Mouse (Mus musculus): ENCODE measurements around the gene Ubr3. TPM values are rescaled to one million over a fixed set of nuclear protein-coding genes. Genes with fewer than 3 reads are reported as not detected.
A peak's percentile ranks its signal among the peaks of the same experiment; 100 is the strongest.

Ubr3 gene
- total and polyA plus RNA-seq, 2 experiments, result 12.8 to 65.2 TPM

GRCm38 (mm10) chr2:69860972-69861452 lies 36.0 kb upstream of the Ubr3 start:
- DNase-seq (ENCODE audit: extremely low read depth, low read depth, low spot score), result peak; percentile 67
- TF ChIP-seq CTCF (IDR thresholded peaks at IDR 0.05; ENCODE audit: low read depth, low read length) (no peak), POLR2A (IDR thresholded peaks at IDR 0.05; ENCODE audit: extremely low read depth, insufficient read depth, low read length) (no peak)
- WGBS, result 5% methylated on average over 13 of the region's 13 CpGs

GRCm38 (mm10) chr2:69861485-69862091 lies 35.5 kb upstream of the Ubr3 start, which contains the start of gene Ssb:
TSS of gene Ssb (plus strand) at chr2:69861562.
- no peaks in the 10 kb centered on the region for H3K27me3 ChIP-seq (ENCODE audit: control insufficient read depth, insufficient read depth, low read length)
- peak; percentile 80 for DNase-seq (ENCODE audit: extremely low read depth, low read depth, low spot score)
- H3K79me2 ChIP-seq (ENCODE audit: control insufficient read depth, insufficient read depth, low read length), result peaks cover 10% of the 10 kb centered on the region; the same call in 1 of the 2 replicates
- H3K36me3 ChIP-seq (ENCODE audit: control insufficient read depth, insufficient read depth, low read length), result peaks cover 9% of the 10 kb centered on the region
- WGBS, result under 1% methylated on average over 66 of the region's 66 CpGs
- H3K27ac ChIP-seq (replicated peaks; ENCODE audit: insufficient read depth, low read depth, low read length), result peak within 1 kb of the TSS; percentile 80
- peak within 1 kb of the TSS; percentile 94 for H3K9ac ChIP-seq (ENCODE audit: low read depth, low read length)
- peak within 1 kb of the TSS; percentile 98 for H3K4me3 ChIP-seq (ENCODE audit: insufficient read depth, low read depth, low read length)
- peaks cover 10% of the 10 kb centered on the region; the same call in 1 of the 2 replicates for H3K4me1 ChIP-seq (ENCODE audit: control insufficient read depth, insufficient read depth, low read length)
- TF ChIP-seq POLR2A (IDR thresholded peaks at IDR 0.05; ENCODE audit: extremely low read depth, insufficient read depth, low read length), result peak; percentile 55; the same call in 1 of the 2 replicates
- no peak for TF ChIP-seq CTCF (IDR thresholded peaks at IDR 0.05; ENCODE audit: low read depth, low read length)

More at GRCm38 (mm10) chr2:69860972-69861452, 36.0 kb upstream of the Ubr3 start:
- peak overlapping the region; percentile 51 for H3K27ac ChIP-seq (replicated peaks; ENCODE audit: insufficient read depth, low read depth, low read length)
- H3K4me1 ChIP-seq (ENCODE audit: control insufficient read depth, insufficient read depth, low read length), result peaks cover 10% of the 10 kb centered on the region; the same call in 1 of the 2 replicates
- no peaks in the 10 kb centered on the region for H3K27me3 ChIP-seq (ENCODE audit: control insufficient read depth, insufficient read depth, low read length)
- peaks cover 10% of the 10 kb centered on the region; the same call in 1 of the 2 replicates for H3K79me2 ChIP-seq (ENCODE audit: control insufficient read depth, insufficient read depth, low read length)
- peak overlapping the region; percentile 98 for H3K4me3 ChIP-seq (ENCODE audit: insufficient read depth, low read depth, low read length)
- peak overlapping the region; percentile 19 for H3K9ac ChIP-seq (ENCODE audit: low read depth, low read length)
- H3K36me3 ChIP-seq (ENCODE audit: control insufficient read depth, insufficient read depth, low read length), result peaks cover 5% of the 10 kb centered on the region; the same call in 1 of the 2 replicates

- no peaks in the 10 kb centered on the region for H3K27me3 ChIP-seq (ENCODE audit: control insufficient read depth, insufficient read depth, low read length)
- peaks cover 12% of the 10 kb centered on the region for H3K36me3 ChIP-seq (ENCODE audit: control insufficient read depth, insufficient read depth, low read length)
- H3K79me2 ChIP-seq (ENCODE audit: control insufficient read depth, insufficient read depth, low read length), result peaks cover 10% of the 10 kb centered on the region; the same call in 1 of the 2 replicates
- H3K4me1 ChIP-seq (ENCODE audit: control insufficient read depth, insufficient read depth, low read length), result peaks cover 10% of the 10 kb centered on the region; the same call in 1 of the 2 replicates
- H3K9ac ChIP-seq (ENCODE audit: low read depth, low read length), result peak overlapping the region; percentile 94
- peak; percentile 21 for DNase-seq (ENCODE audit: extremely low read depth, low read depth, low spot score)
- H3K27ac ChIP-seq (replicated peaks; ENCODE audit: insufficient read depth, low read depth, low read length), result peak overlapping the region; percentile 14; the same call in 1 of the 2 replicates
- WGBS, result 2% methylated on average over 13 of the region's 13 CpGs
- peak overlapping the region; percentile 98 for H3K4me3 ChIP-seq (ENCODE audit: insufficient read depth, low read depth, low read length)
- no peak for TF ChIP-seq CTCF (IDR thresholded peaks at IDR 0.05; ENCODE audit: low read depth, low read length)
- TF ChIP-seq POLR2A (IDR thresholded peaks at IDR 0.05; ENCODE audit: extremely low read depth, insufficient read depth, low read length), result no peak
These were observed 34.9 kb upstream of the Ubr3 start for GRCm38 (mm10) chr2:69862117-69862657.

- Histone ChIP-seq H3K79me2 (ENCODE audit: control insufficient read depth, insufficient read depth, low read length) (0 out of 2 replicates have a peak, but pooled peaks cover 2% of the 10 kb centered on the region), H3K4me1 (ENCODE audit: control insufficient read depth, insufficient read depth, low read length) (peaks cover 4% of the 10 kb centered on the region), H3K4me3 (ENCODE audit: insufficient read depth, low read depth, low read length) (peak overlapping the region; percentile 29; the same call in 1 of the 2 replicates), H3K27ac (replicated peaks; ENCODE audit: insufficient read depth, low read depth, low read length) (no peak overlapping the region), H3K27me3 (ENCODE audit: control insufficient read depth, insufficient read depth, low read length) (no peaks in the 10 kb centered on the region), H3K9ac (ENCODE audit: low read depth, low read length) (no peak overlapping the region), H3K36me3 (ENCODE audit: control insufficient read depth, insufficient read depth, low read length) (no peaks in the 10 kb centered on the region; the same call in 1 of the 2 replicates)
- no peak for DNase-seq (ENCODE audit: extremely low read depth, low read depth, low spot score)
- 69% methylated on average over 2 of the region's 2 CpGs for WGBS
- no peak for TF ChIP-seq POLR2A (IDR thresholded peaks at IDR 0.05; ENCODE audit: extremely low read depth, insufficient read depth, low read length)
- TF ChIP-seq CTCF (IDR thresholded peaks at IDR 0.05; ENCODE audit: low read depth, low read length), result no peak
These were observed 13.1 kb upstream of the Ubr3 start for GRCm38 (mm10) chr2:69883990-69884391.

- H3K4me1 ChIP-seq (ENCODE audit: control insufficient read depth, insufficient read depth, low read length), result peaks cover 7% of the 10 kb centered on the region
- H3K4me3 ChIP-seq (ENCODE audit: insufficient read depth, low read depth, low read length), result peak overlapping the region; percentile 80; the same call in 1 of the 2 replicates
- no peaks in the 10 kb centered on the region; the same call in 1 of the 2 replicates for H3K36me3 ChIP-seq (ENCODE audit: control insufficient read depth, insufficient read depth, low read length)
- 2% methylated on average over 6 of the region's 6 CpGs for WGBS
- DNase-seq (ENCODE audit: extremely low read depth, low read depth, low spot score), result peak; percentile 69
- no peaks in the 10 kb centered on the region for H3K27me3 ChIP-seq (ENCODE audit: control insufficient read depth, insufficient read depth, low read length)
- peak overlapping the region; percentile 45; the same call in 1 of the 2 replicates for H3K27ac ChIP-seq (replicated peaks; ENCODE audit: insufficient read depth, low read depth, low read length)
- no peak overlapping the region for H3K9ac ChIP-seq (ENCODE audit: low read depth, low read length)
- no peak for TF ChIP-seq CTCF (IDR thresholded peaks at IDR 0.05; ENCODE audit: low read depth, low read length)
- TF ChIP-seq POLR2A (IDR thresholded peaks at IDR 0.05; ENCODE audit: extremely low read depth, insufficient read depth, low read length), result no peak
- H3K79me2 ChIP-seq (ENCODE audit: control insufficient read depth, insufficient read depth, low read length), result 0 out of 2 replicates have a peak, but pooled peaks cover 2% of the 10 kb centered on the region
These were observed 12.5 kb upstream of the Ubr3 start for GRCm38 (mm10) chr2:69884581-69884980.
